Mouse (Mus musculus) embryonic facial prominence, embryonic 13.5 days (tissue): ENCODE measurements at regions not wholly inside any gene's neighbourhood (a gene's known extent, or its start where the extent isn't known, plus 50 kb on each side); places are given as distances from the start of the nearest gene placed in this dataset.

Source experiments
- ATAC-seq: fragments of 200-750 bp; cut with Nextera tagmentation; 2 replicates; pipeline ENCODE4 v1.8.0; 2017; ENCODE audit warnings: low read depth; ENCODE audit not compliant: insufficient number of reproducible peaks, insufficient read depth, low FRiP score, low TSS enrichment
- H3K27ac ChIP-seq: fragments of 300-500 bp; sonication (generic); 2 replicates; pipeline ENCODE4 v1.5.1; 2015; ENCODE audit warnings: moderate library complexity, mild to moderate bottlenecking, inconsistent platforms
- H3K27me3 ChIP-seq: fragments of 300-500 bp; sonication (generic); 2 replicates; pipeline ENCODE4 v1.6.1; 2015; ENCODE audit warnings: mild to moderate bottlenecking, inconsistent platforms
- H3K36me3 ChIP-seq: fragments of 300-500 bp; sonication (generic); 2 replicates; pipeline ENCODE4 v1.6.1; 2015; ENCODE audit warnings: mild to moderate bottlenecking, inconsistent platforms
- H3K4me1 ChIP-seq: fragments of 300-500 bp; sonication (generic); 2 replicates; pipeline ENCODE4 v1.6.1; 2015; ENCODE audit warnings: inconsistent platforms
- H3K4me2 ChIP-seq: fragments of 300-500 bp; sonication (generic); 2 replicates; pipeline ENCODE4 v1.6.1; 2015; ENCODE audit warnings: moderate library complexity, mild to moderate bottlenecking, inconsistent platforms
- H3K4me3 ChIP-seq: fragments of 300-500 bp; sonication (generic); 2 replicates; pipeline ENCODE4 v1.5.1; 2015; ENCODE audit warnings: mild to moderate bottlenecking, inconsistent platforms
- H3K9ac ChIP-seq: fragments of 300-500 bp; sonication (generic); 2 replicates; pipeline ENCODE4 v1.6.1; 2015; ENCODE audit warnings: mild to moderate bottlenecking, inconsistent platforms
- H3K9me3 ChIP-seq: fragments of 300-500 bp; sonication (generic); 2 replicates; pipeline ENCODE4 v1.6.1; 2016; ENCODE audit warnings: inconsistent platforms
- WGBS: fragments of 180-500 bp; shearing (Covaris S2); methylation state at CpG from one replicate; pipeline ENCODE4 v1.1.7; 2015; ENCODE audit warnings: mixed read lengths; 5-methylcytosine and 5-hydroxymethylcytosine counted together

DNA sequence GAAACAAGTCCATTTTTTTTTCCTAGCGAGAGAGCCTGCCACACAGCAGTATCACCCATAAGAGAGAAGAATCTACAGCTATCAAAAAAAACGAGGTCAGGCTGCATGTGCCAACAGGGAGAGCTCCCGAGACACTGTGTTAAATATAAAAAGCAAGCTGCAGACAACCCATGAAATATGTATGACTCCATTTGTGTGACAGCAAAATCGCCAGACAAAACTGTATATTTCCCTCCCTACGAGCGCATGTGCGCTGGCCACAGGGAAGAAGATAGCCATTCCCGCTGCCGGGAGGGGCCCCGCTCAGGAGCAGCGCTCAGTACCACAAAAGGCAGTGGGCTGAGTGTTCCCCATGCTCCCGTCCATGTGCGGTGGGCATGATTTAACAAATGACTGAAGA lies 93.3 kb upstream of the A530016L24Rik start:
- Histone ChIP-seq H3K27ac (no peak overlapping the region), H3K4me1 (peaks cover 21% of the 10 kb centered on the region), H3K4me2 (no peak overlapping the region), H3K9me3 (no peaks in the 10 kb centered on the region), H3K4me3 (no peak overlapping the region), H3K36me3 (no peaks in the 10 kb centered on the region), H3K27me3 (no peaks in the 10 kb centered on the region), H3K9ac (no peak overlapping the region)
- no peak for ATAC-seq
- WGBS = 76% methylated on average over 13 of the region's 13 CpGs

DNA sequence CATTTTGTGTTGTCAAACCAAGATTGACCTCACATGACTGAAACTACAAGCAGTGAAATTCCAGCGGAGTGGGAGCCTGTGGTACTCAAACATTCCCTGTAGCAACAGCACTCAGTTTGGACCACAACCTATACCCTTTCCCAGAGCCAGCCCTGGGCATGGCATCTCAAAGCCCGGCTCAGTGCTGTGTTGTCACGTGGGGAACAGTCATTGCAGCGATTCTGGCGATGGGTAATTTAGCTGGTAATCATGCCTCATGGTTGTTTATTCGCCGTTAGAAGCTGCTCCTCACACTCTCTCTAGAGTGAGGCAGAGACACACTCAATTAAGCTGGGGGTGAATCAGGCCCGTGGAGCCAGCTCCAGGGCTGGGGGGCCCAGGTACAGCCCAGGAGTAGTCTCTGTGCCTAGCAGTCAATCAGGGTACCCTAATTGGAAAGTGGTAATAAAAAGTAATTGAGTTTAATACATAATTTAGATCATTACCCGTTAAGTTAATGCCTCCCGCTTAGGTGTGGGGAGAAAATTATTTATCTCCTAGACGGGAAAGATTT lies 85.5 kb upstream of the A530016L24Rik start:
- 62% methylated on average over 11 of the region's 11 CpGs for WGBS
- no peak overlapping the region for H3K4me2 ChIP-seq
- no peak for ATAC-seq
- no peaks in the 10 kb centered on the region for H3K36me3 ChIP-seq
- no peak overlapping the region for H3K27ac ChIP-seq
- no peak overlapping the region for H3K4me3 ChIP-seq
- H3K27me3 ChIP-seq = no peaks in the 10 kb centered on the region
- H3K4me1 ChIP-seq = peaks cover 20% of the 10 kb centered on the region
- no peak overlapping the region for H3K9ac ChIP-seq
- H3K9me3 ChIP-seq = no peaks in the 10 kb centered on the region

DNA sequence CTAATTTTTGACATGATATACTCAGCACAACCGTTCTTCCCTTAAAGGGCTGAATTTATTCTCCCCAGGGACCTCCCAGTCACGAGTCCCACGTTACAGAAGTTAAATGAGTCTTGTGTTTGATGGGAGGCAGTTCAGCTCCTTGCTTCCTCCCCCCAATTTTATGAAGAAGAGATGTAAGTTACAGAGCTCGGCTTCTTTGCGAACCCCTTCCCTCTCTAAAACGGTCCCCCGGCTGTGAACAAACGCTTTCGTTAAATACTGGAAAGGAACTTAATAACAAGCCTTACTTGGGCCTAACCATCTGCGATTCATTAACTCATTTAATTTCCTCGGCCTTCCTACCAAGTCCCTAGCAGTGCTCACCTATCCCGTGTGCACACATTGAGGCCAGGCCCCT lies 84.9 kb upstream of the A530016L24Rik start:
- no peaks in the 10 kb centered on the region for H3K36me3 ChIP-seq
- H3K9me3 ChIP-seq = no peaks in the 10 kb centered on the region
- no peak overlapping the region for H3K4me3 ChIP-seq
- no peaks in the 10 kb centered on the region for H3K27me3 ChIP-seq
- H3K4me2 ChIP-seq = no peak overlapping the region
- H3K27ac ChIP-seq = no peak overlapping the region
- 27% methylated on average over 12 of the region's 12 CpGs for WGBS
- peaks cover 17% of the 10 kb centered on the region for H3K4me1 ChIP-seq
- no peak for ATAC-seq
- no peak overlapping the region for H3K9ac ChIP-seq

DNA sequence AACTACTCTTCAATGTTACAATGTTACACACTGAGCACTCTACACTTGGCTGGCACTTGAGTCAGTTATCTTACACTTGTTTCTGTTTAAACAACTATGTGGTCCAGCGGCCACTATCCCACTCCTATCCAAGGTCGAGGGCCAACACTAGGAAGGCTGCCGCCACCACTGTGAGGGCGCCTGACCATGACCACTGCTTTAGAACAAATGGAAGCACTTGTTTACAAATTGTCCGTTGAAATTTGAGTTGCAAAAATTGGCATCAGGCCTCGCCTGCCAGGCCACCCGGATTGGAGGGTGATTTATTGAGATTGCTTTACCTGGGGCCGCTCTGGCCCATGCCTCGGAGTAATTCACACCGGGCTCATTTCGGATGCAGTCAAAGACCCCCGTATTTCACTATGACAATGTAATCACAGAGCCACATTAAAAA lies 83.5 kb upstream of the A530016L24Rik start:
- Histone ChIP-seq H3K27me3 (no peaks in the 10 kb centered on the region), H3K36me3 (no peaks in the 10 kb centered on the region), H3K4me3 (no peak overlapping the region), H3K4me1 (peaks cover 6% of the 10 kb centered on the region; the same call in 1 of the 2 replicates), H3K4me2 (no peak overlapping the region), H3K9ac (no peak overlapping the region), H3K9me3 (no peaks in the 10 kb centered on the region), H3K27ac (no peak overlapping the region)
- no peak for ATAC-seq
- WGBS = 76% methylated on average over 12 of the region's 12 CpGs

DNA sequence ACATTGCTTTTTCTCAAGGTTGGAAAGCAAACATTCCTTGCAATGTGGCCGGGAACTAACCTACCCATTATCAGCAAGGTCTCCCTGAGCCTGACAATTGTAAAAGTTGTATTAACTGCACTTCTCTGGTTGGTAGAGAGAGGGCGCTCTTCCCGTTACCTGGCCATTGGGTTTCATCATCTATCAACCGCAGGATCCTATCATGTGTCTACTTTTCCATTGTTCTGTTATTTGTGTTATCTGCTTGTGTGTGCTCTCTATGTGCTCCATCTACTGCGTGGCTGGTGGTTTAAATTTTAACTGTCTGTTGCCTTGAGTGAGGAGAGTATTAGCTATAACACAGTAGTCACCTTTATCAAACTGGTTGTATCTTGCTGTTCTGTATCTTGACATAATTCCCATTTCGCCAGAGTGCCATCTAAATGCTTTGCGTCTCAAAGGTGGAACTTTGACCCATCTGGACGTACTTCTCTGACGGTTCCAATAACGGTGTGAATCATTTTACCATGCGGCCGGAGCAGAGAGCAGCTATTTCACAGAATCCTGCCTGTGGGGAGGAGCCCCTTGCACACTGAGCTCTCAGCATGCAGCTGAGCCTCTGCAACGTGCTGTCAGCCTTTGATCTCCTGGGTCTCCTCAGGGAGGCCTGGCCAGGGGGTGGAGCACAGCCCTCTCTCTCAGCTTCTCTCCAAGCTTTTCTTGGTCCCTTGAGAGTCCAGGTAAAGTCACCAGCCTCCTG lies 77.5 kb upstream of the A530016L24Rik start:
- no peak for ATAC-seq
- Histone ChIP-seq H3K36me3 (no peaks in the 10 kb centered on the region), H3K27ac (no peak overlapping the region), H3K4me1 (peaks cover 14% of the 10 kb centered on the region), H3K9ac (no peak overlapping the region), H3K4me3 (no peak overlapping the region), H3K9me3 (no peaks in the 10 kb centered on the region), H3K27me3 (0 out of 2 replicates have a peak, but pooled peaks cover 3% of the 10 kb centered on the region), H3K4me2 (no peak overlapping the region)
- WGBS = 12% methylated on average over 13 of the region's 13 CpGs

DNA sequence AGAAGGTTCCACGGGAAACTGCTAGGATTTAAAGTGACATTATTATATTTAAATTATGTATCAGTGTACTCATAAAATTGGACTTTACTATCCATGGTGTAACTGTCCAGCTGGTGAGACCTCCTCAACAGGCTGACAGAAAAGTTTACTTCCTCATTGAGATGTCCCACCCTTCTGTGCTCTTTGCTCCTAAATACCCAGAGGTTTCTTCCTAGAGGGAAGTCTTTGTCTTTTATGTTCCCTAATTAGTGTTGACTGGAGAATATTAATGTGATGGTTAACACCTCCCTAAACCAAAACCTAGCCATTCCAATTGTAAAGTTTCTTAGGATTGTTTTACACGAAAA lies 76.9 kb upstream of the A530016L24Rik start:
- H3K9me3 ChIP-seq = no peaks in the 10 kb centered on the region
- H3K4me2 ChIP-seq = no peak overlapping the region
- ATAC-seq = no peak
- H3K27ac ChIP-seq = no peak overlapping the region
- H3K27me3 ChIP-seq = 0 out of 2 replicates have a peak, but pooled peaks cover 3% of the 10 kb centered on the region
- WGBS = 43% methylated on average over 2 of the region's 2 CpGs
- no peaks in the 10 kb centered on the region for H3K36me3 ChIP-seq
- H3K9ac ChIP-seq = no peak overlapping the region
- H3K4me1 ChIP-seq = peaks cover 14% of the 10 kb centered on the region
- no peak overlapping the region for H3K4me3 ChIP-seq

DNA sequence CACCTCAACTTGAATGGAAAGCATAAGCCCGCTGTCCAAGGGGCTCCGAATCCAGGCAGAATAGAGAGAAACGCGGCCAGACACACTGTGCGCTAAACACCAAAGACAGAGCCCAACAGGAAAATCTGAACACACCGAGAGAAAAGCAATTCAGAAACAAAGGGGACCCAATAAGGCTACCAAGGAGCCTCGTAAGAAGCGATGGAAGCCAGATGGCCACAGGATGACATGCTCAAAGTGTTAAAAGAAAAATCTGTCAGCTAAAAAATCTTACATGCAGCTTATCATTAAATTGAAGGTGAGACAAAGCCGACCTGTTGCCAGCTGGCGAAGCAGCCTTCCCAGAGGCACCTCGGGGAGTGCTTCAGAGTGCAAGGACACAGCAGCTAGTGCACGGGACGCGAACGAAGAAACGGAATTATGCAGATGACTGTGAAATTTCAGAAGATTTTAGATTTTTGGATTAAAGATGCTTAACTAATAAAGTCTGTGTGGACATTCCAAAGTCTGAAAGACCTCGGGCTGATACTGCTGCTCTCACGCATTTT lies 73.2 kb upstream of the A530016L24Rik start:
- ATAC-seq = no peak
- WGBS = 80% methylated on average over 18 of the region's 18 CpGs

DNA sequence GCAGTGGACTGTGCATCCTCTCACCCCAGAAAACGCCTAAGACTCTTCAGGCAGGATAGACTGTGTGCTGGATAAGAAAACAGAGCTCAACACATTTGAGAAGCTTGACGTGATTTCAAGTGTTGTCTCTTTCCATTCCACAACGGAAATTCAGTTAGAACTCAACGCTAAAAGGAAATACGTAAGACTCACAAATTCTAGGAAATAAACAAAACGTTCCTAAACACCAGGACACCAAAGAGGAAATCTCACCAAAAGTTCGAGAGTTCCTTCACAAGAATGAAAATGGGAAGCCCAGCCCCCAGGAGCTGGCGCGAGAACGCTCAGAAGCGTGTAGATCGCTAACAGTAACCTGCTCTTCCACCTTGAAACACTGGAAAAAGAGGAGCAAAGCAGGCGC lies 72.7 kb upstream of the A530016L24Rik start:
- Histone ChIP-seq H3K27me3 (no peaks in the 10 kb centered on the region), H3K9ac (no peak overlapping the region), H3K9me3 (no peaks in the 10 kb centered on the region), H3K4me3 (no peak overlapping the region), H3K4me2 (no peak overlapping the region), H3K4me1 (peaks cover 6% of the 10 kb centered on the region), H3K36me3 (no peaks in the 10 kb centered on the region), H3K27ac (no peak overlapping the region)
- 82% methylated on average over 13 of the region's 13 CpGs for WGBS
- ATAC-seq = no peak

More for the DNA sequence above, 73.2 kb upstream of the A530016L24Rik start:
- Histone ChIP-seq H3K4me1 (peaks cover 12% of the 10 kb centered on the region), H3K27me3 (0 out of 2 replicates have a peak, but pooled peaks cover 3% of the 10 kb centered on the region), H3K36me3 (no peaks in the 10 kb centered on the region), H3K27ac (no peak overlapping the region), H3K4me2 (no peak overlapping the region), H3K9ac (no peak overlapping the region), H3K4me3 (no peak overlapping the region), H3K9me3 (no peaks in the 10 kb centered on the region)

DNA sequence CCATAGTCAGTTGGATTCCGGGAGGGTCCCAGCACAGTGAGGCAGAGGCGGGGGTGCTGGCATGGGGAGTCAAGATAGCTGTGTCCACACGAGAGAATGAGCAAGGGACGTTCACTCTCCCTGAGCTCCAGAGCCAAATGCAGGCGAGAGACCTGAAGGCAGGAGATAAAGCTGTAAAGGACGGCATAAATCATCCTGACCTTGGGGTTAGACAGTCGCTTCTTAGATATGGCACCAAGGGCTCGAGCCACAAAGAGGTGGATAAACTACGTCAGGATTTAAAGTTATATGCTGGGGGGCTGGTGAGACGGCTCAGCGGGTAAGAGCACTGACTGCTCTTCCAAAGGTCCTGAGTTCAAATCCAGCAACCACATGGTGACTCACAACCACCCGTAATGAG lies 70.6 kb upstream of the A530016L24Rik start:
- H3K9ac ChIP-seq = no peak overlapping the region
- no peaks in the 10 kb centered on the region for H3K9me3 ChIP-seq
- 90% methylated on average over 12 of the region's 12 CpGs for WGBS
- no peak overlapping the region for H3K27ac ChIP-seq
- H3K4me1 ChIP-seq = no peaks in the 10 kb centered on the region
- H3K4me2 ChIP-seq = no peak overlapping the region
- no peak overlapping the region for H3K4me3 ChIP-seq
- ATAC-seq = no peak
- H3K36me3 ChIP-seq = no peaks in the 10 kb centered on the region
- no peaks in the 10 kb centered on the region for H3K27me3 ChIP-seq

DNA sequence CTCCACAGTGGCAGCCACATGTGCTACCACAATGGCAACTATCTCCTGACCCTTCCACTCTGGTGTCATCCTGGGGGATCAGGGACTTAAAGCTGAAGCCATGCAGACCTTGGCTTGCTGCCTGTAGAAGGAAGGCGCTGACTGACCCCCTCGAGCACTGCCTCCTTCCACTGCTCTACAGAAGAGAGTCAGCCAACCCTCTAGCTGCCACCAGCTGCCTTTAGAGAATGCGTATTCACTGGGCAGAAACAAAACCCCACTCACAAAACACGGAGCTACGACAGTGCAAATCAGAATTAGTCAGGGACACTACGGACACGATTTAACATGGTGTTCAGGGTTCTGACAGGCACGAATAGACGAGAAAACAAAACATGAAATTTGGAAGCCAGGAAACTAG lies 67.1 kb upstream of the A530016L24Rik start:
- no peaks in the 10 kb centered on the region for H3K27me3 ChIP-seq
- 73% methylated on average over 9 of the region's 9 CpGs for WGBS
- no peaks in the 10 kb centered on the region for H3K9me3 ChIP-seq
- no peak overlapping the region for H3K27ac ChIP-seq
- no peaks in the 10 kb centered on the region for H3K4me1 ChIP-seq
- H3K36me3 ChIP-seq = no peaks in the 10 kb centered on the region
- H3K4me3 ChIP-seq = no peak overlapping the region
- no peak for ATAC-seq
- no peak overlapping the region for H3K4me2 ChIP-seq
- H3K9ac ChIP-seq = no peak overlapping the region

DNA sequence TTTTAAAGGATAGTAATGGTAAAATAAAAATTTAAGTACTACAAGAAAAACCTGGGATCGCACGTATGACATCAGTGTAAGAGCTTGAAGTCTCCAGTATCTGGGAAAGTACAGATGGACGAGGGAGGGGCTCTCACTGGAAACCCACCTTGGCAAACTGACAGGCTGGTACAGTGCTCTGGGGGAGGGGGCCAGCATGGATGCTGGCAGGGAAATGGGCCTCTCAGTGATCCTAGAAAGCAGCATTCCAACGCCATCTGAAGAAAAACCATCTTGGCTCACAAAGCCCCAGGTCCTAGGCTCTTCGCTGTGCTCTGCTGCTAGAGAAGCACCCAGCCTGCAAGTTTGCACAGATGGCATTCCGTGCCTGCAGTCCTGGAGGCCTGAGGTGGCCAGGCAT lies 65.1 kb upstream of the A530016L24Rik start:
- no peak for ATAC-seq
- H3K36me3 ChIP-seq = no peaks in the 10 kb centered on the region
- WGBS = 88% methylated on average over 6 of the region's 6 CpGs
- no peaks in the 10 kb centered on the region for H3K4me1 ChIP-seq
- no peak overlapping the region for H3K4me2 ChIP-seq
- H3K27me3 ChIP-seq = peaks cover 3% of the 10 kb centered on the region; the same call in 1 of the 2 replicates
- H3K4me3 ChIP-seq = no peak overlapping the region
- no peaks in the 10 kb centered on the region for H3K9me3 ChIP-seq
- H3K9ac ChIP-seq = no peak overlapping the region
- H3K27ac ChIP-seq = no peak overlapping the region

DNA sequence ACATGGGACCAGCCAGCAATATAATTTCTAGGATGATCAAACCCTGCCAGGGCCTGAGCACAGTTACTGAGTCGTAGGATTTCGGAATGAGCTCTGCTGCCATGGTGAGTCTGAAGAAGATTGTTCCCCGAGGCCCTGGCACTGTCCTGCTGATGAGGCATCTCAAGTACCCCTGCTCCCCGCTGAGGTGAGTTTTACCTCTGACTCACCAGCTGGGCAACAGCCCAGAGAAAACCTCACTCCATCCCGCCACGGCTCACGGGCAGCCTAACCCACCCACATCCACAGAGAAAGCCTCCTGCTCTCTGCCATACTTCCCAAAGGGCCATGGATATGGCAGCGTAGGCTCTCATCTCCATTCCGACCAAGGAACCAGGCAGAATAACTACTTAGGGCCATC lies 62.6 kb upstream of the A530016L24Rik start:
- Histone ChIP-seq H3K36me3 (no peaks in the 10 kb centered on the region), H3K9me3 (no peaks in the 10 kb centered on the region), H3K27me3 (peaks cover 3% of the 10 kb centered on the region; the same call in 1 of the 2 replicates), H3K4me2 (no peak overlapping the region), H3K4me1 (peaks cover 11% of the 10 kb centered on the region), H3K4me3 (no peak overlapping the region), H3K9ac (no peak overlapping the region), H3K27ac (no peak overlapping the region)
- ATAC-seq = no peak
- WGBS = 83% methylated on average over 9 of the region's 9 CpGs
